Mouse (Mus musculus) megakaryocyte, embryonic 14.5 days (primary cell): ENCODE results near the gene Polr2l.

ENCODE experiments used
- FLI1 ChIP-seq: IDR thresholded peaks from 2 replicates; pipeline ENCODE4 v1.6.1; 2012; ENCODE audit warnings: low read length, inconsistent platforms, mixed read lengths
- GATA1 ChIP-seq: IDR thresholded peaks from 3 replicates; pipeline ENCODE4 v1.6.1; 2012; ENCODE audit warnings: mixed read lengths, low read length, inconsistent platforms, borderline replicate concordance

DNA sequence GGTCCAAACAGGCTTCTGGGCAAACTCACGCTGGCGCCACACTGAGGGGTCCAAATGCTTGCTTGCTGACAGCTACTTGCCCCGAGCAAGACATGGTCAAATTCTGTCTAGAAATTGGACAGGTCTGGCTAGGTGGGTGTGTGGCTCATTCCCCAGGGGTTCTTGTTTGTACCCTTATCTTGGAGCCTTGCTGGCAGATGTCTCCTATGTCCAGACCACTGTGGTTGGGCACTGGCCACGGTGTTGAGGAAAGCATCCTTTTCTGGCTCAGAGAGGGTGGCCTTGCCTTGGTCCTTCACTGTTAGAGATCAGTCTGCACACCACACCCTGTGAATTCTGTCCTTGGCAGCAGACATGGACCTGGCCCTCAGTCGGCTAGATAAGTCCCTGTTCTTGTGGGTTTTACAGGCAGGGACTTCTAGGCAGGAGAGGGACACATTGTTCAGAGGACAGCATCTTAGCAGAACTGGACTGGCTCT lies 3.4 kb upstream of the Polr2l start:
- TF ChIP-seq FLI1, result no peak
- TF ChIP-seq GATA1, result no peak
